Mouse (Mus musculus): ENCODE results near the gene Efcab9.

GRCm38 (mm10) chr11:32485290-32485689, 46.6 kb downstream of the Efcab9 start:
- TF ChIP-seq CTCF (IDR thresholded peaks at IDR 0.05; ENCODE audit: low read depth, low read length) (no peak), POLR2A (IDR thresholded peaks at IDR 0.05; ENCODE audit: extremely low read depth, insufficient read depth, low read length) (no peak)

Measured in liver, adult 2 months (tissue).